Mouse (Mus musculus) cerebellum, adult 8-10 months (tissue): ENCODE data around the gene Txlng.

Source experiments
- DNase-seq: peaks from one replicate; pipeline ENCODE4 v3.0.0; 2022

The Txlng gene

DNA sequence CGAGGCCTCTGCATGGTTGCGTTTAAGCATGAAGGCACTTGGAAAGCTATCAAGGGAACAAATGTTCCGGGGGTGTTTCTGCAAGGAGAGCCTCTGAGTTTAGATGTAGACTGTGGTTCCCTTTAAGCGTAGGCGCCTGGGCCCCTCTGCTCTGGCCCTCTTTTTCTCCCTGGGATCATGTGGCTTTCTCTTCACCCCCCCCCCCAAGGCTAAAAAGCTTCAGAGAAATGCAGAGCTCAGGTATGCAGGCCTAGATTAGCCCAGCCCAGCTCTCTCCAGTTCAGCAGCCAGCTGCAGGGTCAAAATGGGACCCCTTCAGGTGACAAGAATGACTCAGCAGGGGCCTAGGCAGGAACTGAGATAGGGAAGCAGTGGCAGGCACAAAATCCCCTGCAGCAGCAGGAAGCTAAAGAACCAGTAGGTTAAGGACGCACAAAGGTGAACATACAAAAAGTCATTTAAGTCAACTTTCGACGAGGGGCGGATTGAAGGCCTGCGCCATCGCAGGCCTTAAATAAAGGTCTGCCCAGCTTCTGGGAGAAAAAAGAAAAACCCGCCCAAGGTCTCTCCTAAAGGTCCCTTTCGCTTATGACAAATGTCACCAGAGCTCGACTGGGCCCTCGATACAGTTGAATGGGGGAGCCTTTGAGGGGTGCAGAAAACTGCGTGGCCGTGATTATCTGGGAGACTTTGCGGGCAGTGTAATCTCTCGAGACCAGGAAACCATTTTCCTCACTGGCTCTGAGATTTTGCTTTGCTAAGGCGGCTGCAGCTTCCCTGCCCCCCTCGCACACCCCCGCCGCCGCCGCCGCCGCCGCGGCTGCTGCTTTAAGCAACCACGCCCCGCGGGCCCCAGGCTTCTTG is 69.8 kb downstream of the Txlng start:
- DNase-seq = peak; percentile 11

DNA sequence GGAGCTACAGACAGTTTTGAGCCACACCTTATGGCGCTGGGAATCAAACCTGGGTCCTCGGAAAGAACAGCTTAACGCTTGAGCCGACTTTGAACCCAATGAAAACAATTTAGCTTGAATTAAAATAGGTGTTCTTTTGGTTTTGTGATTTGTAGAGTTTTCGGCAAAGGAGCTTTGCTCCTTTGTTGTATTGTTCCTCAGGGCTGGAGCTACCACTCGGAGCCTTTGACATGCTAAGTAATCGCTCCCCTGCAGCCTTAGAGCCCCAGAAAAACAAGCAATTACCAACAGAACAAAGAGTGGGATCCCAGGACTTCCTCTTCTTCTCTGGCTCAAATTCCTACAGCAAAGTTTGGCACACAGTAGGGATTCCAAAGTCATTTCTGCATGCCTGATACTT is 73.2 kb downstream of the Txlng start:
- DNase-seq = no peak

DNA sequence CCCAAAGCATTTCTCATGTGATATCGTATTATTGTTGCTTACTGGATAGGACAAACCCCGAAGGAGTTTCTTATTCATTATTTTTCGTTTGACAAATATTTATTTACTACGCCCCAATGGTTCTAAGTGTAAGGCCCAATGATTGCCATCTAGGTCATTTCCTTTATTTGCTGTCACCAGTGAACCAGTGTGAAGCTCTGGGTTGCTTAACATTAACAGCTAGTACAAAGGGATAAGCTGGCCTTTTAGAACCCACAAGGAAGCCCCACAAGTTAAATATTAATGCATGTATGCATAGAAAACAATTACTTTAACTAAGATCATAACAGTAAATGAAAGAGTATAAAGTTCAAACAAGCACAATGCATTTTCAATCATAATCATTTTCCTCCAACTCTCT is 74.9 kb downstream of the Txlng start:
- DNase-seq = no peak

DNA sequence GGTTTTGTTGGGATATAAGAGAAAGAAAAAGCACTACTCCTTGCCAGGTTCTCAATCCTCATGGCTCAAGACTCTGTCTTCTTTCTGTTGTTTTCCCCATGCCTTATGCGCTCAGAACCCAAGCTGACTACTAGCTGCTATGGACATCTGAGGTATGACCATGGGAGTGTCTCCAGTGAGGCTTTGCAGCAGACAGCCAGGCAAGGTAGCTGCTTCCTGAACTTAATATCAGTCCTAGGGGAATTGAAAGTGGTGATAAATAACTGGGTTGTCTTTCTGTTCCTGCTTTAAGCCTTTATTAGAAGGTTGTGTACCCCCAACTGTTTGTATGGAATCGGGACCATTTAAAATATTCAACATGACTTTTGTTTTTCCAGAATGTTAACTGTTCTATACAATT is 76.8 kb downstream of the Txlng start:
- DNase-seq = no peak

DNA sequence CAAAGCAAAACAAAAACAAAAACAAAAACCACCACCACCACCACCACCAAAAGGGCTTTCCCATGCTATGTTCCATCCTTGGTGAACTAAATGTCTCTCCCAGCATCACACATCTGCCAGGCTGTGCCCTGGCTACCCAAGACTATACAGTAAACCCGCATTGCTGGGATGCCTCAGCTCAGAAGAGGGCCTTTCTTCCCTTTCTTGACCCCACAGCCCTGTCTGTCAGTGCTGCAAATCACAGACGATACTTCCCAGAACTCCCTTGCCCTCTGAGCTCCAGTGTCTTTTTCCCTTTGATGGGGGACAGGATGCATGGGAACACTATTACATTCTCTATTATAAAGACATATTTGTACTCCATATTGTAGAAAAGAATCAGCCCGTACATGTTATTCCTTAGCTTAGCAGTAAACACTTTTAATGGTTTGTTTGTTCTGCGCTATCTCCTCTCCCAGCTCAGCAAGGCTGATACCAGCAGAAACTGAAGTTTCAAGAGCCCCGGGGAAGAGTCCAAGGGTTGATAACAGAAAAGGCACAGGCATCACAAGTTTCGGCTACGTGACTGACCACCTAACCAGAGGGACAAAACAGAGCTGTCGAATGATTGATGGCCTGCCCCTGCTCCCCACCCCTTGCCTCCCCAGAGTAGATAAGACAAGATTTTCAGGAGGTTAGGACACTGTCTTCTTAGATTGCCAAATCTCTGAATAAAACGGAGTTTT is 80.4 kb downstream of the Txlng start:
- no peak for DNase-seq

DNA sequence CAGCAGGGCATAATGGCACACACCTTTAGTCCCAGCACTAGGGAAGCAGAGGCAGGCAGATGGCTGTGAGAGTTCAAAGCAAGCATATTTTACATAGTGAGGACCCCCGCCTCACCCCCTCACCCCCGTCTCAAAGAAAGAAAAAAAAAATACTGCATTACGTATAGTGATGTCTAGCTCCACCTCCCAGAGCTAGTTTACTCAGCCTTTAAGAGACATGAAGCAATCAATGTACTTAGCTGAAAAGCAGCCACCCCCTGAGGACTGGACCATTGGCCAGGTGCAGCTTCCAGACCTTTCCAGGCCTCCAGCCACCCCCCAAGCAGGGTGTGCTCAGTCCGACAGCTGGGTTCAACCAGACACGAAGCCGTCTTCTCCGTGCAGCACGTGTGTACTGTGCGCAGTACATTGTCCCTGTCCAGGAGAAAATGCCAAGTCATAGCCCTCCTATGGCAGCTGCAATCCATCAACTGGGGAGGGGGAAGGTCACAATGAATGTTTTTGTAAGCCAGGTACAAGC is 93.1 kb downstream of the Txlng start:
- peak; percentile 15 for DNase-seq

DNA sequence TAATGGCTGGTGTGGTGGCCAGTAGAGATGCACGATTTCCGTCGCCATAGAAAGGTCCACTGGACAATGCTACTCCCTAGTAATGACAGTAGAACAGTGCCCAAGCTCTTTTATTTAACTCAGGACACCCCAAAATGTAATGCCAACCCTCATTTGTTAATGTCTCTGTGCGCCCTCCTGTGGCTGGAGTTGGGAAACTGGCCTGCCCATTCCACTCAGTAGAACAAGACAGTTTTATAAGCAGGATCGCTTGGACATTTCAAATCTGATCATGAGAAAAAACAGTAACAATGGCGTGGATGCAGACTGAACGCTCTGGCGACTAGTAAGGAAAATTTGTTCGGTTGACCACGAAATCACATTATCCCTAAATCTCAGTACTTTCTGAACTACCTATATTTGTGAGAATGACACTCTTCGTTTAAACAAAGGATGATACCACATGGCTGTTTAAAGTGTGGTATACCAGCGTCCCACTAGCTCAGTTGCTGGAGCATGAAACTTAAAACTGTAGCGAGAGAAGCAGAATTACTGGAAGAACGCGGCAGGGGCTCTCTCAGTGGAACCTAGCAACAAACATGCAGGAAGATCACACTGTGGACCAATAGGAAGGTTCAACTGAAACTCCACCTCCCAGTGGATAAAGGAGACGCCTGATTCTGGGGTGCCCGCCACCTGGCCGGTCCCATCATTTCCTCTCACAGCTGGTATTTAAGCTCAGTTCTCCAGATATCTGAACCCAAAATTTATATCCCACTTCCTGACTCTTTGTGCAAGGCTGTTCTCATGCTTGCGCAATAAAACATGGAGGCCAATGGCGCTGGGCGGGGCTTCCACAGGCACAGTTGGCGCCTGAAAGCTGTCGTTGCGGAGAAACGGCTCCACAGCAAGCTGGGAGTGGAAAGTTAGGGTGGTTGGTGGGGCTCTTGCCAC is 94.0 kb downstream of the Txlng start:
- DNase-seq = peak; percentile 73

DNA sequence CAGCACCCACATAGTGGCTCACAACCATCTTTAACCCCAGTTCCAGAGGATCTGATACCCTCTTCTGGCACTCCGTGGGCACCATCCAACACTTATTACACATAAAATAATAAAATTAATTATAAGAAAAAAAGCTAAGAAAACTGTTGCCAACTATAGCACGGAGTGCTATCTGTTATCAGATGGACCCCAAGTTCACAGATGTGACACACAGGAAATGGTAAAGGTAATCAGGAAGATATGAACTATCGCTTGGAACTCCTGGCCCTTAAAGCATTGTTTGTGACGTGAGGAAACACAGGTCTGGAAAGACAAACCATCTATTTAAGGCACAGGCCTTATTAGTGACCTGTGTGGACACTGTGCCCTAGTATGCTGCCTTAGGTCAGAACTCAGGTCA is 99.2 kb downstream of the Txlng start:
- no peak for DNase-seq
